Mouse (Mus musculus): ENCODE data around the gene H2-T22.
"Not testable (repeated sequence)": the region's sequence is repeated elsewhere in the genome, so short reads cannot be mapped to it uniquely, and the experiment has no call there.

Gene H2-T22

GRCm38 (mm10) chr17:36030046-36030702, 12.4 kb downstream of the H2-T22 start:
- DNase-seq (ENCODE audit: low spot score): not testable (repeated sequence)

DNA sequence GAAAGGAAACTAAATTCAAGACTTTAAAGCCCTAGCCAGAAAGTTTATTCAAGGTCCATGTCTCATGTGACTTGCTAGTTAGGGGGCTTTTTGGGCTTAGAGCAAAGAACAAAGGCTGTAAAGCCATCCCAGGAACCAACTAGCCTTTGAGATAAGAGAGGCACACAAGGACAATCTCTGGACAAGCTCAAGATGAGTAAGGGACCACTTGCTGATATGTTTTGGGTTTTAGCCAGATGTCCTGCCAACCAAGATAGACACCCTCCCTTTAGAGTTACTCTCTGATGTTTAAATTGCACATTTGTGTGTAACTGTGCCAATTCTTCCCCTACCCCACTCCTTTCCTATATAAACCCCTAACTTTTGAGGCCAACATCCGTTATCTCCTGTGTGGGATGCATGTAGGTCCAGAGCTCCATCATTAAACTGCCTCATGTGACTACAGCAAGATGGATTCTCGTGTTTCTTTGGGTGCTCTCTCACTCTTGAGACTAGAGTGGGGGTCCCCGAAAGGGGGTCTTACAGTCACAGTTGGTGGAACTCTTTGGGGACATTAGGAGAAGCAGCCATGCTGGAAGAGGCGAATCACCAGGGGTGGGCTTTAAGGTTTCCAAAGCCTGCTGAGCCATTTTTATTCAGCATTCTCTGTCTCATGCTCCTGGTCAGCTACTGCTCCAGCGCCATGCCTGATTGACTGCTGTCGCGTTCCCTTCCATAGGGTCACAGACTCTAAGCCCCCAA, 13.5 kb downstream of the H2-T22 start:
- no peak for DNase-seq (ENCODE audit: low spot score)

DNA sequence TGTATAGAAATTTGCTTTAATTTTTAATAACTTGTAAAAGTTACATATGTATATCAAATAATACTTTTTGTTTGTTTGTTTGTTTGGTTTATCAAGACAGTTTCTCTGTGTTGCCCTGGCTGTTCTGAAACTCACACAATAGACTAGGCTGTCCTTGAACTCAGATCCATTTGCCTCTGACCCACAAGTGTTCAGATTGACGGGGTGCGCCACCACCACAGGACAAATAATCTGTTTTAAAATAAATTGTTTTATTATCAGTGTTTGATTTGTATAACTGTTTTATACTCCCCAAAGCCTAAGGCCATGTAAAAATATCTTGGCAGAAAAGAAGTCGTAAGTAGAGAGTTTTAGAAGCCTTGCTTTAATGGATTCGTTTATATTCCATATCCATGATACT, 14.9 kb downstream of the H2-T22 start:
- DNase-seq (ENCODE audit: low spot score): no peak

GRCm38 (mm10) chr17:36025901-36026300, 16.6 kb downstream of the H2-T22 start:
- DNase-seq (ENCODE audit: low spot score): no peak

GRCm38 (mm10) chr17:36025197-36025596, 17.4 kb downstream of the H2-T22 start:
- no peak for DNase-seq (ENCODE audit: low spot score)

DNA sequence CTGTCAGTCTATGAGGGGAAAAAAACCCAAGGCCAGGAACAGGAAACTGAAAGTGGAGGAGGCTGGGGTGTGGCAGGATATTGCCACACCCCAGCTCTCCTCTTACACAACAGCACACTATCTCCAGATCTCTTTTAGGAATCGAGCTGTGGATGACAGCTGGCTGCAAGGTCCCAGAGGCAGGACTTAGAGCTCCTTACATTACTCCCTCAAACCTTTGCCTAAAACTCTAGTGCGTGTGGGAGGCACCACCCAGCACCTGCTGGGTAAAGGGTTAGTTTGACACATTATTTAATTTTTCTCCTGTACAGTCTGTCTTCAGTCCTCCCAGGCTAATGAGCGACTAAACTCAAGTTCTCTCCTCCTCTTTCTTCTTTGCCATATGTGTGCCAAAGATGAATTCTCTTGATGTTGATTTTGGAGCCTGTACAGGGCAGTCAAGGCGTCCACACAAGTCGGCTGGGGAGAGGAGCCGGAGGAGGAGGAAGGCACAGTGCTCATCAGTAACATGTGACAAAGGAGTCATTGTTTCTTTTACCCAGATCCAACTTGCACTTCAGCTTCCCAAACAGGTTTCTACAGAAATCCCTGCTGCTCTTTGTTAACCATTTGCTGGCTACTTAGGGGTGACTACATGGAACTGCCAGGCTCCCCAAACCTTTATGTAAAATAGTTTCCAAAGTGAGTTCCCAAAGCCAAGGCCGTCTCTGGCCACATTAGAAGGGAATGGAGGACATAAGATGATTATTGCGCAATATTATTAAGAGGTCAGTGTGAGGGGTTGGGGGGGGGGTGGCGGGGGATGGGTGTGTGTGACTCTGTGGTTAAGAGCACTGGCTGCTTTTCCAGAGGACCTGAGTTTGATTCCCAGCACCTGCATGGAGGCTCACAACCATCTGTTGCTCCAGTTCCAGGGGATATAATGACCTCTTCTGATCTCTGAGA, 18.6 kb downstream of the H2-T22 start:
- no peak for DNase-seq (ENCODE audit: low spot score)

DNA sequence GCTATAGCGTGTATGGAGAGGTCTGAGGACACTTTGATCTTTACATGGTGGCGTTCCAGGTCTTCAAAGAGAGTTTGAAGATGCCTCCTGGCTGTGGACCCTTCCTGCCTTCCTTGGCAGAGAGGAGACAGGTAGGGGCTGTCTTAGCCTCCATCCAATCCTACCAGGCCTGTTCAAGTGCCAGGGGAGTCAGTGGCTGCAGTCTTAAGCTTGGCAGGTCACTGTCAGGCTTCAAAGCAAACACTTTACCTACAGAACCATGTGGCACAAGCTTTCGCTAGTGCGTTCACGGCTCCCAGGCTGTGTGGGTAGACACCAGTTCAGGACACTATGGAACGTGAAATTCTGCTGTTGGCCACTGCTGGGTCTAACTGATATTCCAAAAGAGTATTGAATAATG, 19.6 kb downstream of the H2-T22 start:
- DNase-seq (ENCODE audit: low spot score): no peak

DNA sequence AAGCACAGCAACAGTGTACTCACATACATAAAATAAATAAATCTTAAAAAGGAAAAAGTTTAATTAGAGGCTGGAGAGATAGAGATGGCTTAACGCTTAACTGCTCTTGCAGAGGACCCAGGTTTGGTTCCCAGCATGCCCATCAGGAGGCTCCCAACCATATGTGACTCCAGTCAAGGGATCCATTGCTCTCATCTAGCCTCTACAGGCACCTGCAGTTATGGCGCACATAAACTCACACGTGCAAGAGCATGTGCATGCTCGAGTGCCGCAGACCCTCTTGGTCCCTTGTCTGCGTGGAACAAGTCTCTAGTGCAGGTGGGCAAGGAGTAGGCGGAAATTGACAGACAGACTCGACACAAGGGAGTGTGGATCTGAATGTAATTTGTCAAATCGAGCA, 20.4 kb downstream of the H2-T22 start:
- DNase-seq (ENCODE audit: low spot score): no peak

- no peak for DNase-seq (ENCODE audit: low spot score)
Measured at GRCm38 (mm10) chr17:36021309-36021708, 21.2 kb downstream of the H2-T22 start.

- peak; percentile 79 for DNase-seq (ENCODE audit: low spot score)
Measured at GRCm38 (mm10) chr17:36020191-36021073, 22.1 kb downstream of the H2-T22 start, which contains the start of gene H2-T24. TSS of gene H2-T24 (minus strand) at chr17:36020560.

DNA sequence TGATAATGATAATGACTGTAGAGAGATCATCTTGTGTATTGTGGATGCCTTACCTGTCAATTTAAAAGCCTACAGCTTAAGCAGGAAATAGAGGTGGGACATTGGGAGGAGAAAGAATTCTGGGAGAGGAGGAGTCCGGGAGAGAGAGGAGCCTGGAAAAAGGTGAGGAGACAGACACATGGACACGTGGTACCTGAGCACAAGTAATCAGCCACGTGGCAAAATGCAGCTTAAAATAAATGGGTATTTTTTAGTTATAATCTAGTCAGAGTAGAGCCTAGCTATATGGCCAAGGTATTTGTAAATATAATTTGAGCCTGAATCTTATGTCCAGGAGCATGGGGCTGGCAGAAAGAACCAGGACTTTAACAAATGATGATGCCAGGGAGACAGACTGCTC, 23.0 kb downstream of the H2-T22 start:
- no peak for DNase-seq (ENCODE audit: low spot score)

- DNase-seq (ENCODE audit: low spot score): no peak
Measured at GRCm38 (mm10) chr17:36018979-36019378, 23.6 kb downstream of the H2-T22 start.

- no peak for DNase-seq (ENCODE audit: low spot score)
Measured at GRCm38 (mm10) chr17:36017046-36017445, 25.5 kb downstream of the H2-T22 start.

DNA sequence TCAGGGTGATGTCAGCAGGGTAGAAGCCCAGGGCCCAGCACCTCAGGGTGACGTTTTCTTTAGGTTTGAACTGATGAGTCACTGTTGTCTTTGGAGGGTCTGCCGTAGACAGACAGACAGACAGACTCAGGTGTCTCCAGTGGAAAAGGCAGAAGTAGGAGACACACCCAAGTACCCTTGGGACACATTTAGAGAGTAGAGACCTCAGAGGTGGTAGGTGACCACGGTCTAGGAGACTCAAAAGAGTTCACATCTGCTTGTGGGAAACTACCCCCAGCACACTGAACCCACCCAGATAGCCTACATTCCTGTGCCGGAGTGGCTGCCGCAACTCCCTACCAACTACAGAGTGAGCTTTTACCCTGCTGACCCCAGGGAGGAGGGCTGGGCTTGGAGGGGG, 27.6 kb downstream of the H2-T22 start:
- DNase-seq (ENCODE audit: low spot score): no peak

GRCm38 (mm10) chr17:36004409-36004808, 38.1 kb downstream of the H2-T22 start:
- DNase-seq (ENCODE audit: low spot score): peak; percentile 53

GRCm38 (mm10) chr17:36003331-36003730, 39.2 kb downstream of the H2-T22 start:
- DNase-seq (ENCODE audit: low spot score): no peak

DNA sequence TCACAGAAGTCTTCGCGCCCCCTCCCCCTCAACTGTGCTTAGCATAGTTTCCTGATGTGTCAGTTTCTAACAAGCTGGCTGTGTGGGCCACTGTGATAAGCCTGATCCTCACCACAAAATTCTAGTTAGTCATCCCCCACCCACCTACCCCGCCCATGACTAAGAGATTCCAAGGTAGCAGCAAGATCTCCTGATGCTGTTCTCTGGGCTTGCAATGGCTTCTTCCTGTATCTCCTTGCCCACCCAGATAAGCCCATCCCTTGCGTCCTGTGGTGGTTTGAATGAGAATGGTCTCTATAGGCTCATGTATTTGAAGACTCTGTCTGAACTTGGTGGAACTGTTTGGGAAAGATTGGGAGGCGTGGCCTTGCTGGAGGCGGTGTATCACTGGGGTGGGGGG, 40.6 kb downstream of the H2-T22 start:
- no peak for DNase-seq (ENCODE audit: low spot score)

DNA sequence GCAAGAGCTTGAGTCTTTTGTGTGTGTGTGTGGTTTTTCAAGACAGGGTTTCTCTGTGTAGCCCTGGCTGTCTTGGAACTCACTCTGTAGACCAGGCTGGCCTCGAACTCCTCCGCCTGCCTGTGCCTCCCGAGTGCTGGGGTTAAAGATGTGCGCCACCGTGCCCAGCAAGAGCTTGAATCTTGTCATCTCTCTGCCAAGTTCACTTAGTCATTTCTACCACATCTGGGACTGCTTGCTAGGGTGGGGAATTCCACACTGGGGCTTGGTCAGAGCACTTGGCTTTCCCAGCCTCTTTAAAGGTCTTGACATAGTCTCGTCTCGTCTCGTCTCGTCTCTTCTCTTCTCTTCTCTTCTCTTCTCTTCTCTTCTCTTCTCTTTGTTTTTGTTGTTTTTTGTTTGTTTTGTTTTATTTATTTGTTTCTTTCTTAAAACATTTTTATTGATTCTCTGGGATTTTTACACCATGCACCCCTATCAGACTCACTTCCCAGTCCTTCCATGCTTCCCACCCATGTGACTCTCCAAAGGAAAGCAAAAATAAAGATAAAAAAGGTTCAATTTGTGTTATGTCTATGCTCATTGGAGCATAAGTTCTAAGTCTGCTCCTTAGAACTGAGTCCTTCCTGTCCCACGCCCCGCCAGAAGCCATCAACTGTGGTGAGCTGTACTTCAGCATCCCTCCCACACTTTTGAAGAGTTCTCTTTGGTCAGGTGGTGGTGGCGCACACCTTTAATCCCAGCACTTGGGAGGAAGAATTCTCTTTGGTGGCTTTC, 41.2 kb downstream of the H2-T22 start:
- no peak for DNase-seq (ENCODE audit: low spot score)

DNA sequence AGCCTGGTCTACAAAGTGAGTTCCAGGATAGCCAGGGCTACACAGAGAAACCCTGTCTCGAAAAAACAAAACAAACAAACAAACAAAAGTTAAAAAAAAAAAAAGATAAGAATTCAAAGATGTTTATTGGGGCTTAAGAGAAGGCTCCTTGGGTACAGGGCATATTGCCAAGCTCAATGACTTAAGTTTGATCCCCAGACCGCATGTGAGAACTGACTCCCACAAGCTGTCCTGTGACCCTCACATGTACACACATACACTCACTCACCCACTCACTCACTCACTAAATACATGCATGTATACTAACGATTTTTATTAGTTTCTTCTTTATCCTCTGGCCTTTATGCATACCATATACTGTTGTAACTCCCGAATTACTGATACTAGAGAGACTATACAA, 42.2 kb downstream of the H2-T22 start:
- no peak for DNase-seq (ENCODE audit: low spot score)

- DNase-seq (ENCODE audit: low spot score): no peak
Measured at GRCm38 (mm10) chr17:35999356-35999755, 43.2 kb downstream of the H2-T22 start.

All from yolk sac, embryonic 10.5 days (tissue).